Mouse (Mus musculus) mouse embryonic stem cell (cell line): ENCODE measurements around the gene Stmn3.
"Not testable (repeated sequence)": the region's sequence is repeated elsewhere in the genome, so short reads cannot be mapped to it uniquely, and the experiment has no call there.

ENCODE experiments used
- in situ Hi-C, 2 experiments: fragments of 300-500 bp; cut with MboI; formaldehyde crosslinking; loops; 1 replicate in 1 of 2; 3 replicates in 1 of 2; pipeline ENCODE4 v1.14.3; 2019 to 2020; ENCODE audit warnings: low sequenced_read_pairs in 2 of 2, low pct_unique_long_range_greater_than_20kb in 1 of 2, mixed read lengths in 1 of 2; ENCODE audit not compliant: unreplicated experiment in 1 of 2

Gene Stmn3

DNA sequence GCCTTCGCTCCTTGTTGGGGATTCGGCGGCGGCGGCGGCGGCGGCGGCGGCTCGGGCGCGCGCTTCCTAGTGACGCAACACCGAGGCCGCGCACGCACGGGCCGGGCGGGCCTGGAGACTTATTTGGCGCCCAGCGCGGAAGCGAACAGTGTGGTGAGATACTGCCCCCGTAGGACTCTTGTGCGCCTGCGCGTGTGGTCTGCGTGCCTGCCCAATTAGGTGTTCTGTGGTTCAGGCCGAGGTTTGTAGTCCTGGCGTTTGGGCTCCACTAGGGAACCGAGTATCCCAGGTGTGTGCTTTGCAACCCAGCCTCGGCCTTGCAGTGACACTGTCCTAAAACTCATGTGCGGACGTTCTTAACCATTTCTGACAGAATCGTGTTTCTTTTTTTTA lies 26.3 kb downstream of the Stmn3 start, which contains the start of gene Gmeb2:
Gmeb2 (minus strand) TSS at position 78 of the 393 bp plus-strand sequence.
- in situ Hi-C loops, result not testable (repeated sequence)

GRCm38 (mm10) chr2:181287338-181287957 lies 26.9 kb downstream of the Stmn3 start:
- in situ Hi-C loops, result no loop called here

GRCm38 (mm10) chr2:181286629-181287337 lies 27.5 kb downstream of the Stmn3 start:
- in situ Hi-C loops, result no loop called here

DNA sequence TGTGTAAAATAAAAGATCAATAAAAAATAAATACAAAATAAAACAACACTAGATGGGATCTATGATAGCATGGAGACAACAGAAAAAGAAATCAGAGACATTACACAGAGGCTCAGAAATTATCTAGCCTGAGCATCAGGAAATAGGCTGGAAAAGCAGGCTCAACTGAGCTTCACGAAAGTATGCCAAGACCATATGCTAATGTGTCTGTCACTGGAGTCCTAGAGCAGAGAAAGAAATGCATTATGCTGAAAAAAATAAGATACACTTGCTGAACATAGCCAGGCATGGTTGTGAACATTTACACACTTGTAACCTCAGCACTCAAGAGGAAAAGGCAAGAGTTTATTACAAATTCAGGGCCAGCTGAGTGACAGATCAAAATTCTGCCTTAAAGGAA lies 34.3 kb downstream of the Stmn3 start:
- in situ Hi-C loops, result no loop called here

DNA sequence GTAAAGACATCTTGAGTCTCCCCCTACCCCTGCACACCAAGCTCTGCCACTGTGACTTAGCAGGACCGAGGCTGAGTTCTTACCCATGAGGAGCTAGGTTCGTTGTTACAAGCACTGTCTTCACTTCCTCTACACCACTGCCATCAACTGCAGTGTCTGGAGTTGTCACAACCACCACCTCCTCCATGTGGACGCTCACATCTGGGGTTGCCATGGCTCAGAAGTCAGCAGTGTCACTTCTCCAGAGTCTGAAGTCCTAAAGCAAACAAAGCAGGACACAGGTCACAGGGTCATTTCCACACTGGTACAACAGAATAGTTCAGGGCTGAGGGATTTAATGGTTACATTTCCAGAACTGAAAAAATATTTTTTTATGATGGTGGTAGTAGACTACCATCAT lies 36.4 kb downstream of the Stmn3 start:
- in situ Hi-C loops, result no loop called here

DNA sequence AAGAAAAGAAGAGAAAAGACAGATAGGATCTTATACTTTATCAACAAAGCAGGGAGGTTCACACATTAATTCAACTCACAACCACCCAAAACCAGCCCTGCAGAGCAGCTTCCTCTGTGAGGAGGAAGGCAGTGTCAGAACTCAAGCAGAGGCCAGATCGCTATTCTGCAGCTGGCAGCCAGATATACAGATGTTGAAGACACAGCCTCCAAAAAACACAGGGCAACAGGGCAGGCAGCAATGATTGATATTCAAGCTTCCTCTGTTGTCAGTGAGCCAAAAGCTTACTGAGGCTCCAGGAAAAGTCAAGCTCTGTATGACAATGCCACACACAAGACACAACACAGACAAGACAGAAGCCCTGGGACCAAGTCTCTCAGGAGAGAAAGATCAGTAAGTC lies 37.5 kb downstream of the Stmn3 start:
- in situ Hi-C loops, result no loop called here

GRCm38 (mm10) chr2:181274639-181275038 lies 39.7 kb downstream of the Stmn3 start:
- in situ Hi-C loops, result no loop called here

DNA sequence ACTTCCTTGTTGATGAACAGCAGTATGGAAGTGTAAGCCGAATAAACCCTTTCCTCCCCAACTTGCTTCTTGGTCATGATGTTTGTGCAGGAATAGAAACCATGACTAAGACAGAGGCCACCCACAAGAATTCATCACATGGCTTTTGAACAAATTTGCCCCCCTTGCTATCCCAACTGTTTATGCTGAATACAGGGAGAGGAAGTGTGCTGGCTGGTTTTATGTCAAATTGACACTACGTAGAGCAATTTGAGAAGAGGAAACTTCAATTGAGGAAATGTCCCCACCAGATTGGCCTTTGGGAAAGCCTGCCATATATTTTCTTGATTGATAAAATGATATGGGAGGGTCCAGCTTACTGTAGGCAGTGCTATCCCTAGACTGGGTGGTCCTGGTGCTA lies 40.5 kb downstream of the Stmn3 start:
- in situ Hi-C loops, result no loop called here

- in situ Hi-C loops, result no loop called here
Measured at GRCm38 (mm10) chr2:181272092-181272491, 42.2 kb downstream of the Stmn3 start.

GRCm38 (mm10) chr2:181266839-181267238 lies 47.5 kb downstream of the Stmn3 start:
- in situ Hi-C loops, result no loop called here
